Mouse (Mus musculus): ENCODE measurements around the gene Zfp64. TPM values are rescaled to one million over a fixed set of nuclear protein-coding genes. Genes with fewer than 3 reads are reported as not detected.

The Zfp64 gene
- 28.1 TPM for polyA plus RNA-seq (2012; fragmentation: generic; extraction: Trizol)
- long read RNA-seq, experiment 1, transcript Zfp64-202 (6 exons, 1,009 nt) = minor isoform, 11 of 30 reads
- long read RNA-seq, experiment 1, transcript Zfp64-201 (6 exons, 2,438 nt) = major isoform, 17 of 30 reads
- long read RNA-seq, experiment 1, partial matches to known transcripts = 1 of 30 reads
- long read RNA-seq, experiment 1, other reads (novel, unspliced or antisense) = 1 of 30 reads
- long read RNA-seq, experiment 2, transcript Zfp64-203 (9 exons, 2,848 nt) = minor isoform, 5 of 221 reads
- long read RNA-seq, experiment 2, transcript Zfp64-201 (6 exons, 2,438 nt) = major isoform, 197 of 221 reads
- long read RNA-seq, experiment 2, transcript Zfp64-202 (6 exons, 1,009 nt) = minor isoform, 6 of 221 reads
- long read RNA-seq, experiment 2, partial matches to known transcripts = 5 of 221 reads
- long read RNA-seq, experiment 2, other reads (novel, unspliced or antisense) = 8 of 221 reads

GRCm38 (mm10) chr2:168954835-168955716 is at the start of gene Zfp64:
Gene Zfp64, minus strand, starts transcription at chr2:168955587.
- TF ChIP-seq MYOG (IDR thresholded peaks at IDR 0.05; ENCODE audit: control insufficient read depth, extremely low read depth, insufficient read length) (no peak), USF1 (IDR thresholded peaks at IDR 0.05; ENCODE audit: low read depth) (no peak), CEBPB (IDR thresholded peaks at IDR 0.05; ENCODE audit: low read depth) (no peak), FOSL1 (IDR thresholded peaks at IDR 0.05; ENCODE audit: insufficient read depth, low read length, poor library complexity, severe bottlenecking) (no peak), MYOD1 (IDR thresholded peaks at IDR 0.05; ENCODE audit: control insufficient read depth, insufficient read length, low read depth) (no peak), MAX (IDR thresholded peaks at IDR 0.05) (no peak), CTCF (IDR thresholded peaks at IDR 0.05; ENCODE audit: control insufficient read depth, insufficient read depth, insufficient read length) (peak; percentile 81)
- H3K4me3 ChIP-seq (ENCODE audit: insufficient read depth, poor library complexity, severe bottlenecking) = peak within 1 kb of the TSS; percentile 91
- peaks cover 20% of the 10 kb centered on the region for H3K36me3 ChIP-seq (ENCODE audit: control insufficient read depth, insufficient read depth)
- peaks cover 48% of the 10 kb centered on the region for H3K79me2 ChIP-seq (ENCODE audit: control insufficient read depth, insufficient read depth)
- H3ac ChIP-seq (ENCODE audit: control insufficient read depth, insufficient read length, low read depth) = peak within 1 kb of the TSS; percentile 82
- H3K79me3 ChIP-seq (ENCODE audit: low read depth) = peaks cover 30% of the 10 kb centered on the region
- H3K27me3 ChIP-seq (ENCODE audit: control insufficient read depth, insufficient read depth, insufficient read length) = no peaks in the 10 kb centered on the region

DNA sequence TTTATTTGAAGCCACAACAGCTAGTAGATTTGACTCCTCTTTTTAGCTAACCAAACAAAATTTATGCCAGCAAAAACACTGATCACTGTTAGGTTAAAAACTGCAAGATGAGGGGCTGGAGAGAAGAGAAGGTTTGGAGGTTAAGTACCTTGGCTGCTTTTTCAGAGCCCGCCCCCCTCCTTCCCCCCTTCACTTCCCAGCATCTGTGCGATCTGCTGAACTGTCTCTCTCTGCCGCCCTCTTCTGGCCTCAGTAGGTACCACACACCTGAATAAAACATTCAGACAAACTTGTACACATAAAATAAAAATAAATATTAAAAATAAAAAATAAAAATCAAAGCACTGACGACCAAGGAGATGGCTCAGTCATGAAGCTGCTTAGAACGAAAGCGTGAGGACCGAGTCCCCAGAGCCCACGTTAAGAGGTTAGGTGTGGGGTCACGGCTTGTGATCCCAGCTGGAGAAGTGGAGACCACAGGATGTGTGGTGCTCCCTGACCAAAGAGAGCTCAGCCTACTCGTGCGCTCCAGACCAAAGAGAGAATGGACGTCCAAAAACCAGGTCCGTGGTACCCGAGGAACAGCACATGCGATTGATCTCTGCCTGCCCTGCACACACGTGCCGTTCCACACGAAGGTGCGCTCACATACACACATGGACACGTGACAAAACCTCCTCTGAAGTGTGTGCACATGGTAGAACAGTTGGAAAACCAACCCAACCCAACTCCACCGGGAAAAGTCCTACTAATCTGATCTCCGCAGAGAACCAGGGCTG is 37.4 kb upstream of the Zfp64 start:
- no peak overlapping the region for H3K4me3 ChIP-seq (ENCODE audit: insufficient read depth, poor library complexity, severe bottlenecking)
- no peak for TF ChIP-seq MYOG (IDR thresholded peaks at IDR 0.05; ENCODE audit: control insufficient read depth, extremely low read depth, insufficient read length)
- TF ChIP-seq CTCF (IDR thresholded peaks at IDR 0.05; ENCODE audit: control insufficient read depth, insufficient read depth, insufficient read length) = no peak
- no peak for TF ChIP-seq CEBPB (IDR thresholded peaks at IDR 0.05; ENCODE audit: low read depth)
- no peak for TF ChIP-seq MAX (IDR thresholded peaks at IDR 0.05)
- no peaks in the 10 kb centered on the region for H3K36me3 ChIP-seq (ENCODE audit: control insufficient read depth, insufficient read depth)
- H3K27me3 ChIP-seq (ENCODE audit: control insufficient read depth, insufficient read depth, insufficient read length) = no peaks in the 10 kb centered on the region
- H3K79me3 ChIP-seq (ENCODE audit: low read depth) = no peaks in the 10 kb centered on the region
- H3K79me2 ChIP-seq (ENCODE audit: control insufficient read depth, insufficient read depth) = no peaks in the 10 kb centered on the region
- H3ac ChIP-seq (ENCODE audit: control insufficient read depth, insufficient read length, low read depth) = no peak overlapping the region

DNA sequence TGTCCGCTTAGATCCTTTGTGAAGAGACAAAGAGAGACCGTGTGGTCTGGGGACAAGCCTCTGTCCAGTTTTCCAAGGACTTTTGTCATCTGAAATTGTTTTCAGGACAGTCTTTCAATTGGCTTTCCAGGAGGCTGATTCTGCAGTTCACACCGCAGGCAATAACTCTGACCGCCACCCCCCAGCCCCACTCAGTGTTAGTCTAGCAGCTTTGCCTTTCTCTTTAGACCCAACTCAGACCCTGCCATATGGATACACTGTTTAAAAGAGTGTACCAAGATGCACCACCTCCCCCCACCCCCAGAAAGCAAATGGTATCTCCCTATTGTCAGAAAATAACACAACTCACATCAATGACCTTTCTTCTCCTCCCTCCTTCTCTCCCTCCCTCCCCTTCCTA is 35.6 kb upstream of the Zfp64 start:
- TF ChIP-seq USF1 (IDR thresholded peaks at IDR 0.05; ENCODE audit: low read depth) (no peak), MYOG (IDR thresholded peaks at IDR 0.05; ENCODE audit: control insufficient read depth, extremely low read depth, insufficient read length) (no peak), FOSL1 (IDR thresholded peaks at IDR 0.05; ENCODE audit: insufficient read depth, low read length, poor library complexity, severe bottlenecking) (no peak), CEBPB (IDR thresholded peaks at IDR 0.05; ENCODE audit: low read depth) (no peak), MAX (IDR thresholded peaks at IDR 0.05) (no peak), CTCF (IDR thresholded peaks at IDR 0.05; ENCODE audit: control insufficient read depth, insufficient read depth, insufficient read length) (no peak), MYOD1 (IDR thresholded peaks at IDR 0.05; ENCODE audit: control insufficient read depth, insufficient read length, low read depth) (no peak)
- Histone ChIP-seq H3K79me2 (ENCODE audit: control insufficient read depth, insufficient read depth) (no peaks in the 10 kb centered on the region), H3K36me3 (ENCODE audit: control insufficient read depth, insufficient read depth) (no peaks in the 10 kb centered on the region), H3K4me3 (ENCODE audit: insufficient read depth, poor library complexity, severe bottlenecking) (no peak overlapping the region), H3K27me3 (ENCODE audit: control insufficient read depth, insufficient read depth, insufficient read length) (no peaks in the 10 kb centered on the region), H3ac (ENCODE audit: control insufficient read depth, insufficient read length, low read depth) (no peak overlapping the region), H3K79me3 (ENCODE audit: low read depth) (no peaks in the 10 kb centered on the region)

GRCm38 (mm10) chr2:168990061-168990753 is 34.8 kb upstream of the Zfp64 start:
- TF ChIP-seq CEBPB (IDR thresholded peaks at IDR 0.05; ENCODE audit: low read depth) (no peak), MYOG (IDR thresholded peaks at IDR 0.05; ENCODE audit: control insufficient read depth, extremely low read depth, insufficient read length) (no peak), FOSL1 (IDR thresholded peaks at IDR 0.05; ENCODE audit: insufficient read depth, low read length, poor library complexity, severe bottlenecking) (no peak), CTCF (IDR thresholded peaks at IDR 0.05; ENCODE audit: control insufficient read depth, insufficient read depth, insufficient read length) (no peak), USF1 (IDR thresholded peaks at IDR 0.05; ENCODE audit: low read depth) (no peak), MAX (IDR thresholded peaks at IDR 0.05) (no peak)

DNA sequence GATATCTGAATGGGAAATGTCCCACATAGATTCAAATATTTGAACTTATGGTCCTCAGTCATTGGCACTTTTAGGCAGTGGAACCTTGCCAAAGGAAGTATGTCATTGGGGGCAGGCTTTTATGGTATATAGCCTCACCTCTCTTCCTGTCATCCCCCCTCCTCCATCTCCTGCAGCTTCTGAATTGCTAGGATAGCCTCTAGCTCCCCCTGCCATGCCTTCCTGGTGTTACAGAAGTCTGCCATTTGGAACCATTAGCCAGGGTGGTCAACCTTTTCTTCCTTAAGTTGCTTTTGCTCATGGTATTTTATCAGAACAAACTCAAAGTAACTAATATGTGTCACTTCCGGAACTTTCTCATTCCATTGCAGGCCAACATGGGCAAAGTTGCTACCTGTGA is 32.7 kb upstream of the Zfp64 start:
- Histone ChIP-seq H3K79me3 (ENCODE audit: low read depth) (no peaks in the 10 kb centered on the region), H3K4me3 (ENCODE audit: insufficient read depth, poor library complexity, severe bottlenecking) (no peak overlapping the region), H3ac (ENCODE audit: control insufficient read depth, insufficient read length, low read depth) (no peak overlapping the region), H3K36me3 (ENCODE audit: control insufficient read depth, insufficient read depth) (no peaks in the 10 kb centered on the region), H3K79me2 (ENCODE audit: control insufficient read depth, insufficient read depth) (no peaks in the 10 kb centered on the region), H3K27me3 (ENCODE audit: control insufficient read depth, insufficient read depth, insufficient read length) (peaks cover 6% of the 10 kb centered on the region)
- TF ChIP-seq FOSL1 (IDR thresholded peaks at IDR 0.05; ENCODE audit: insufficient read depth, low read length, poor library complexity, severe bottlenecking) = no peak

More at GRCm38 (mm10) chr2:168990061-168990753, 34.8 kb upstream of the Zfp64 start:
- Histone ChIP-seq H3K4me3 (ENCODE audit: insufficient read depth, poor library complexity, severe bottlenecking) (no peak overlapping the region), H3K79me3 (ENCODE audit: low read depth) (no peaks in the 10 kb centered on the region), H3K27me3 (ENCODE audit: control insufficient read depth, insufficient read depth, insufficient read length) (no peaks in the 10 kb centered on the region), H3ac (ENCODE audit: control insufficient read depth, insufficient read length, low read depth) (no peak overlapping the region), H3K36me3 (ENCODE audit: control insufficient read depth, insufficient read depth) (no peaks in the 10 kb centered on the region), H3K79me2 (ENCODE audit: control insufficient read depth, insufficient read depth) (no peaks in the 10 kb centered on the region)

Data from C2C12 (cell line).